Mouse (Mus musculus): ENCODE measurements around the gene Vgll4. TPM values are rescaled to one million over a fixed set of nuclear protein-coding genes. Genes with fewer than 3 reads are reported as not detected.

Vgll4 gene
- total and polyA plus RNA-seq, 3 experiments = 33.3 to 39.4 (median 35.0) TPM

GRCm38 (mm10) chr6:114873808-114874137 lies 96.0 kb downstream of the Vgll4 start:
- Histone ChIP-seq H3K4me3 (ENCODE audit: low read depth, low read length) (peak overlapping the region; percentile 74), H3K9me3 (replicated peaks) (no peaks in the 10 kb centered on the region), H3K27me3 (ENCODE audit: insufficient read depth, low read length) (no peaks in the 10 kb centered on the region), H3K4me1 (ENCODE audit: insufficient read depth, low read depth, low read length) (peaks cover 74% of the 10 kb centered on the region), H3K36me3 (replicated peaks) (peaks cover 76% of the 10 kb centered on the region)
- ATAC-seq (ENCODE audit: extremely low read depth, insufficient number of reproducible peaks, low FRiP score, poor library complexity, severe bottlenecking) (peak; percentile 16; the same call in 1 of the 2 replicates), DNase-seq (ENCODE audit: low spot score) (no peak)
- no peak for TF ChIP-seq CTCF (IDR thresholded peaks at IDR 0.05; ENCODE audit: low read depth, low read length)

- Histone ChIP-seq H3K4me3 (ENCODE audit: low read depth, low read length) (no peak overlapping the region), H3K27me3 (ENCODE audit: insufficient read depth, low read length) (no peaks in the 10 kb centered on the region), H3K4me1 (ENCODE audit: insufficient read depth, low read depth, low read length) (peaks cover 54% of the 10 kb centered on the region), H3K36me3 (replicated peaks) (peaks cover 77% of the 10 kb centered on the region), H3K9me3 (replicated peaks) (no peaks in the 10 kb centered on the region)
- DNase-seq (ENCODE audit: low spot score) (no peak), ATAC-seq (ENCODE audit: extremely low read depth, insufficient number of reproducible peaks, low FRiP score, poor library complexity, severe bottlenecking) (no peak)
- TF ChIP-seq GATA2 (IDR thresholded peaks at IDR 0.05; ENCODE audit: borderline replicate concordance, low read depth, low read length) (no peak), GATA1 (IDR thresholded peaks at IDR 0.05; ENCODE audit: borderline replicate concordance, low read length) (no peak), POLR2AphosphoS5 (IDR thresholded peaks at IDR 0.05; ENCODE audit: insufficient replicate concordance, low read depth, low read length) (no peak), TAL1 (conservative IDR thresholded peaks at IDR 0.05; ENCODE audit: low read depth, low read length) (no peak), CTCF (IDR thresholded peaks at IDR 0.05; ENCODE audit: low read depth, low read length) (no peak)
These were observed 98.7 kb downstream of the Vgll4 start for GRCm38 (mm10) chr6:114871010-114871660.

GRCm38 (mm10) chr6:114869501-114870076 lies 100.2 kb downstream of the Vgll4 start:
- Histone ChIP-seq H3K9me3 (replicated peaks) (no peaks in the 10 kb centered on the region), H3K36me3 (replicated peaks) (peaks cover 87% of the 10 kb centered on the region), H3K27me3 (ENCODE audit: insufficient read depth, low read length) (no peaks in the 10 kb centered on the region), H3K4me3 (ENCODE audit: low read depth, low read length) (no peak overlapping the region), H3K4me1 (ENCODE audit: insufficient read depth, low read depth, low read length) (peaks cover 47% of the 10 kb centered on the region)
- DNase-seq (ENCODE audit: low spot score) = no peak
- no peak for ATAC-seq (ENCODE audit: extremely low read depth, insufficient number of reproducible peaks, low FRiP score, poor library complexity, severe bottlenecking)
- TF ChIP-seq GATA2 (IDR thresholded peaks at IDR 0.05; ENCODE audit: borderline replicate concordance, low read depth, low read length) = no peak
- TF ChIP-seq GATA1 (IDR thresholded peaks at IDR 0.05; ENCODE audit: borderline replicate concordance, low read length) = no peak
- no peak for TF ChIP-seq CTCF (IDR thresholded peaks at IDR 0.05; ENCODE audit: low read depth, low read length)
- TF ChIP-seq TAL1 (conservative IDR thresholded peaks at IDR 0.05; ENCODE audit: low read depth, low read length) = no peak
- no peak for TF ChIP-seq POLR2AphosphoS5 (IDR thresholded peaks at IDR 0.05; ENCODE audit: insufficient replicate concordance, low read depth, low read length)

- no peak overlapping the region for H3K4me3 ChIP-seq (ENCODE audit: low read depth, low read length)
- H3K4me1 ChIP-seq (ENCODE audit: insufficient read depth, low read depth, low read length) = peaks cover 37% of the 10 kb centered on the region
These were observed 101.1 kb downstream of the Vgll4 start for GRCm38 (mm10) chr6:114868656-114869055.

GRCm38 (mm10) chr6:114866619-114867018 lies 103.2 kb downstream of the Vgll4 start:
- Histone ChIP-seq H3K4me3 (ENCODE audit: low read depth, low read length) (no peak overlapping the region), H3K4me1 (ENCODE audit: insufficient read depth, low read depth, low read length) (peaks cover 24% of the 10 kb centered on the region)
- ATAC-seq (ENCODE audit: extremely low read depth, insufficient number of reproducible peaks, low FRiP score, poor library complexity, severe bottlenecking) = no peak

More at GRCm38 (mm10) chr6:114868656-114869055, 101.1 kb downstream of the Vgll4 start:
- H3K27me3 ChIP-seq (ENCODE audit: insufficient read depth, low read length) = no peaks in the 10 kb centered on the region
- H3K36me3 ChIP-seq (replicated peaks) = peaks cover 92% of the 10 kb centered on the region
- DNase-seq (ENCODE audit: low spot score) (no peak), ATAC-seq (ENCODE audit: extremely low read depth, insufficient number of reproducible peaks, low FRiP score, poor library complexity, severe bottlenecking) (no peak)
- H3K9me3 ChIP-seq (replicated peaks) = no peaks in the 10 kb centered on the region
- TF ChIP-seq TAL1 (conservative IDR thresholded peaks at IDR 0.05; ENCODE audit: low read depth, low read length) = no peak
- TF ChIP-seq POLR2AphosphoS5 (IDR thresholded peaks at IDR 0.05; ENCODE audit: insufficient replicate concordance, low read depth, low read length) = no peak
- TF ChIP-seq GATA2 (IDR thresholded peaks at IDR 0.05; ENCODE audit: borderline replicate concordance, low read depth, low read length) = no peak
- TF ChIP-seq GATA1 (IDR thresholded peaks at IDR 0.05; ENCODE audit: borderline replicate concordance, low read length) = no peak
- no peak for TF ChIP-seq CTCF (IDR thresholded peaks at IDR 0.05; ENCODE audit: low read depth, low read length)

GRCm38 (mm10) chr6:114866078-114866477 lies 103.7 kb downstream of the Vgll4 start:
- Histone ChIP-seq H3K4me3 (ENCODE audit: low read depth, low read length) (no peak overlapping the region), H3K9me3 (replicated peaks) (no peaks in the 10 kb centered on the region), H3K36me3 (replicated peaks) (peaks cover 97% of the 10 kb centered on the region), H3K4me1 (ENCODE audit: insufficient read depth, low read depth, low read length) (peaks cover 23% of the 10 kb centered on the region), H3K27me3 (ENCODE audit: insufficient read depth, low read length) (no peaks in the 10 kb centered on the region)
- DNase-seq (ENCODE audit: low spot score) (no peak), ATAC-seq (ENCODE audit: extremely low read depth, insufficient number of reproducible peaks, low FRiP score, poor library complexity, severe bottlenecking) (no peak)
- TF ChIP-seq POLR2AphosphoS5 (IDR thresholded peaks at IDR 0.05; ENCODE audit: insufficient replicate concordance, low read depth, low read length) = no peak

More at GRCm38 (mm10) chr6:114866619-114867018, 103.2 kb downstream of the Vgll4 start:
- Histone ChIP-seq H3K36me3 (replicated peaks) (peaks cover 97% of the 10 kb centered on the region), H3K27me3 (ENCODE audit: insufficient read depth, low read length) (no peaks in the 10 kb centered on the region), H3K9me3 (replicated peaks) (no peaks in the 10 kb centered on the region)
- TF ChIP-seq POLR2AphosphoS5 (IDR thresholded peaks at IDR 0.05; ENCODE audit: insufficient replicate concordance, low read depth, low read length) (no peak), TAL1 (conservative IDR thresholded peaks at IDR 0.05; ENCODE audit: low read depth, low read length) (no peak), GATA2 (IDR thresholded peaks at IDR 0.05; ENCODE audit: borderline replicate concordance, low read depth, low read length) (no peak), GATA1 (IDR thresholded peaks at IDR 0.05; ENCODE audit: borderline replicate concordance, low read length) (no peak), CTCF (IDR thresholded peaks at IDR 0.05; ENCODE audit: low read depth, low read length) (no peak)
- DNase-seq (ENCODE audit: low spot score) = no peak
